Mouse (Mus musculus): ENCODE data around the gene Psma5. TPM values are rescaled to one million over a fixed set of nuclear protein-coding genes. Genes with fewer than 3 reads are reported as not detected.
"Not testable (repeated sequence)": the region's sequence is repeated elsewhere in the genome, so short reads cannot be mapped to it uniquely, and the experiment has no call there.

Gene Psma5
- polyA plus RNA-seq, 1 experiment from 2014 or later = 297 TPM

- H3K4me3 ChIP-seq (ENCODE audit: low read depth, low read length) = peak overlapping the region; percentile 97
- H3K4me1 ChIP-seq (ENCODE audit: control insufficient read depth, insufficient read depth, low read length) = peaks cover 3% of the 10 kb centered on the region; the same call in 1 of the 2 replicates
- H3K9me3 ChIP-seq (ENCODE audit: control insufficient read depth, low read length) = no peaks in the 10 kb centered on the region
- H3K9ac ChIP-seq (ENCODE audit: low read length) = peak overlapping the region; percentile 81
- ATAC-seq (ENCODE audit: insufficient read depth, low FRiP score, low TSS enrichment) = no peak
- no peak for DNase-seq (ENCODE audit: low spot score)
- H3K36me3 ChIP-seq (ENCODE audit: control insufficient read depth, insufficient read depth, low read length) = no peaks in the 10 kb centered on the region; the same call in 1 of the 2 replicates
- H3K27ac ChIP-seq (ENCODE audit: low read depth, low read length) = no peak overlapping the region
- peak overlapping the region; percentile 65 for H3K4me2 ChIP-seq (ENCODE audit: low read depth)
- H3K27me3 ChIP-seq (ENCODE audit: control insufficient read depth, insufficient read depth, low read length) = no peaks in the 10 kb centered on the region
- WGBS = 85% methylated on average over 3 of the region's 3 CpGs
Observed at GRCm38 (mm10) chr3:108257831-108258500, 1.2 kb downstream of the Psma5 start.

GRCm38 (mm10) chr3:108259319-108259718 is 2.6 kb downstream of the Psma5 start:
- no peak overlapping the region for H3K4me2 ChIP-seq (ENCODE audit: low read depth)
- H3K27ac ChIP-seq (ENCODE audit: low read depth, low read length) = no peak overlapping the region
- H3K9me3 ChIP-seq (ENCODE audit: control insufficient read depth, low read length) = no peaks in the 10 kb centered on the region
- peaks cover 2% of the 10 kb centered on the region; the same call in 1 of the 2 replicates for H3K36me3 ChIP-seq (ENCODE audit: control insufficient read depth, insufficient read depth, low read length)
- 60% methylated on average over 3 of the region's 3 CpGs for WGBS
- DNase-seq (ENCODE audit: low spot score) (no peak), ATAC-seq (ENCODE audit: insufficient read depth, low FRiP score, low TSS enrichment) (no peak)
- H3K4me3 ChIP-seq (ENCODE audit: low read depth, low read length) = no peak overlapping the region
- peaks cover 3% of the 10 kb centered on the region; the same call in 1 of the 2 replicates for H3K4me1 ChIP-seq (ENCODE audit: control insufficient read depth, insufficient read depth, low read length)
- no peak overlapping the region for H3K9ac ChIP-seq (ENCODE audit: low read length)
- no peaks in the 10 kb centered on the region for H3K27me3 ChIP-seq (ENCODE audit: control insufficient read depth, insufficient read depth, low read length)

- DNase-seq (ENCODE audit: low spot score); H3K36me3 ChIP-seq (ENCODE audit: control insufficient read depth, insufficient read depth, low read length); H3K9me3 ChIP-seq (ENCODE audit: control insufficient read depth, low read length); H3K27ac ChIP-seq (ENCODE audit: low read depth, low read length); H3K27me3 ChIP-seq (ENCODE audit: control insufficient read depth, insufficient read depth, low read length); H3K4me3 ChIP-seq (ENCODE audit: low read depth, low read length); H3K4me2 ChIP-seq (ENCODE audit: low read depth); H3K9ac ChIP-seq (ENCODE audit: low read length); ATAC-seq (ENCODE audit: insufficient read depth, low FRiP score, low TSS enrichment): not testable (repeated sequence)
- 80% methylated on average over 5 of the region's 5 CpGs for WGBS
- H3K4me1 ChIP-seq (ENCODE audit: control insufficient read depth, insufficient read depth, low read length) = peaks cover 10% of the 10 kb centered on the region; the same call in 1 of the 2 replicates
Observed at GRCm38 (mm10) chr3:108279495-108279894, 22.8 kb downstream of the Psma5 start.

GRCm38 (mm10) chr3:108282401-108283240 is 25.9 kb downstream of the Psma5 start:
- Histone ChIP-seq H3K9me3 (ENCODE audit: control insufficient read depth, low read length) (no peaks in the 10 kb centered on the region), H3K4me2 (ENCODE audit: low read depth) (peak overlapping the region; percentile 66), H3K27ac (ENCODE audit: low read depth, low read length) (peak overlapping the region; percentile 83), H3K36me3 (ENCODE audit: control insufficient read depth, insufficient read depth, low read length) (no peaks in the 10 kb centered on the region), H3K4me3 (ENCODE audit: low read depth, low read length) (peak overlapping the region; percentile 87; the same call in 1 of the 2 replicates), H3K27me3 (ENCODE audit: control insufficient read depth, insufficient read depth, low read length) (no peaks in the 10 kb centered on the region), H3K4me1 (ENCODE audit: control insufficient read depth, insufficient read depth, low read length) (peaks cover 24% of the 10 kb centered on the region), H3K9ac (ENCODE audit: low read length) (no peak overlapping the region)
- WGBS = 26% methylated on average over 12 of the region's 12 CpGs
- ATAC-seq (ENCODE audit: insufficient read depth, low FRiP score, low TSS enrichment) (no peak), DNase-seq (ENCODE audit: low spot score) (peak; percentile 47)

- WGBS = 11% methylated on average over 6 of the region's 6 CpGs
- Histone ChIP-seq H3K27ac (ENCODE audit: low read depth, low read length) (peak overlapping the region; percentile 83), H3K4me3 (ENCODE audit: low read depth, low read length) (peak overlapping the region; percentile 87), H3K27me3 (ENCODE audit: control insufficient read depth, insufficient read depth, low read length) (no peaks in the 10 kb centered on the region), H3K9ac (ENCODE audit: low read length) (peak overlapping the region; percentile 59), H3K4me2 (ENCODE audit: low read depth) (peak overlapping the region; percentile 66), H3K4me1 (ENCODE audit: control insufficient read depth, insufficient read depth, low read length) (peaks cover 30% of the 10 kb centered on the region), H3K36me3 (ENCODE audit: control insufficient read depth, insufficient read depth, low read length) (no peaks in the 10 kb centered on the region), H3K9me3 (ENCODE audit: control insufficient read depth, low read length) (no peaks in the 10 kb centered on the region)
- ATAC-seq (ENCODE audit: insufficient read depth, low FRiP score, low TSS enrichment) (peak; percentile 0; the same call in 1 of the 2 replicates), DNase-seq (ENCODE audit: low spot score) (no peak)
Observed at GRCm38 (mm10) chr3:108283241-108283561, 26.5 kb downstream of the Psma5 start.

GRCm38 (mm10) chr3:108283781-108284601 is 27.3 kb downstream of the Psma5 start, which contains the start of gene Sort1:
Gene Sort1 (plus strand): TSS chr3:108284082.
- under 1% methylated on average over 89 of the region's 109 CpGs for WGBS
- H3K36me3 ChIP-seq (ENCODE audit: control insufficient read depth, insufficient read depth, low read length) = no peaks in the 10 kb centered on the region
- H3K4me2 ChIP-seq (ENCODE audit: low read depth) = peak within 1 kb of the TSS; percentile 66
- peaks cover 36% of the 10 kb centered on the region for H3K4me1 ChIP-seq (ENCODE audit: control insufficient read depth, insufficient read depth, low read length)
- peak within 1 kb of the TSS; percentile 83 for H3K27ac ChIP-seq (ENCODE audit: low read depth, low read length)
- H3K4me3 ChIP-seq (ENCODE audit: low read depth, low read length) = peak within 1 kb of the TSS; percentile 87
- peak; percentile 96 for DNase-seq (ENCODE audit: low spot score)
- peak within 1 kb of the TSS; percentile 80 for H3K9ac ChIP-seq (ENCODE audit: low read length)
- no peaks in the 10 kb centered on the region for H3K9me3 ChIP-seq (ENCODE audit: control insufficient read depth, low read length)
- H3K27me3 ChIP-seq (ENCODE audit: control insufficient read depth, insufficient read depth, low read length) = no peaks in the 10 kb centered on the region
- ATAC-seq (ENCODE audit: insufficient read depth, low FRiP score, low TSS enrichment) = peak; percentile 98

GRCm38 (mm10) chr3:108285078-108285711 is 28.5 kb downstream of the Psma5 start:
- Histone ChIP-seq H3K9me3 (ENCODE audit: control insufficient read depth, low read length) (no peaks in the 10 kb centered on the region), H3K27me3 (ENCODE audit: control insufficient read depth, insufficient read depth, low read length) (no peaks in the 10 kb centered on the region), H3K4me3 (ENCODE audit: low read depth, low read length) (peak overlapping the region; percentile 87), H3K27ac (ENCODE audit: low read depth, low read length) (no peak overlapping the region), H3K9ac (ENCODE audit: low read length) (no peak overlapping the region), H3K36me3 (ENCODE audit: control insufficient read depth, insufficient read depth, low read length) (no peaks in the 10 kb centered on the region), H3K4me2 (ENCODE audit: low read depth) (peak overlapping the region; percentile 66), H3K4me1 (ENCODE audit: control insufficient read depth, insufficient read depth, low read length) (peaks cover 39% of the 10 kb centered on the region)
- DNase-seq (ENCODE audit: low spot score) = no peak
- ATAC-seq (ENCODE audit: insufficient read depth, low FRiP score, low TSS enrichment) = no peak
- WGBS = 63% methylated on average over 4 of the region's 4 CpGs
